Mouse (Mus musculus) brown adipose tissue, adult 24 weeks (tissue): ENCODE measurements around the gene Tpp2. TPM values are rescaled to one million over a fixed set of nuclear protein-coding genes. Genes with fewer than 3 reads are reported as not detected.
"Not testable (repeated sequence)": the region's sequence is repeated elsewhere in the genome, so short reads cannot be mapped to it uniquely, and the experiment has no call there.

Source experiments
- H3K27ac ChIP-seq: fragments of 200-500 bp; replicated peaks from 2 replicates; pipeline ENCODE4 v1.5.1; 2012; ENCODE audit warnings: low read depth, mild to moderate bottlenecking, low read length
- H3K4me1 ChIP-seq: fragments of 200-500 bp; 2 replicates; pipeline ENCODE4 v1.6.1; 2012; ENCODE audit warnings: low read length, mixed read lengths; ENCODE audit not compliant: control insufficient read depth, insufficient read depth, insufficient read length
- H3K4me3 ChIP-seq: fragments of 200-500 bp; 2 replicates; pipeline ENCODE4 v1.5.1; 2012; ENCODE audit warnings: low read depth, mild to moderate bottlenecking, low read length, moderate library complexity; ENCODE audit not compliant: insufficient read depth
- polyA plus RNA-seq: library from polyadenylated mRNA; stranded (reverse); fragments of >200 nt; gene quantifications from 2 replicates; pipeline ENCODE4 v1.2.4, GENCODE M21; 2012; ENCODE audit not compliant: missing spikeins, insufficient read depth, insufficient read length

Tpp2 gene
- polyA plus RNA-seq, 1 experiment = 18.7 TPM

DNA sequence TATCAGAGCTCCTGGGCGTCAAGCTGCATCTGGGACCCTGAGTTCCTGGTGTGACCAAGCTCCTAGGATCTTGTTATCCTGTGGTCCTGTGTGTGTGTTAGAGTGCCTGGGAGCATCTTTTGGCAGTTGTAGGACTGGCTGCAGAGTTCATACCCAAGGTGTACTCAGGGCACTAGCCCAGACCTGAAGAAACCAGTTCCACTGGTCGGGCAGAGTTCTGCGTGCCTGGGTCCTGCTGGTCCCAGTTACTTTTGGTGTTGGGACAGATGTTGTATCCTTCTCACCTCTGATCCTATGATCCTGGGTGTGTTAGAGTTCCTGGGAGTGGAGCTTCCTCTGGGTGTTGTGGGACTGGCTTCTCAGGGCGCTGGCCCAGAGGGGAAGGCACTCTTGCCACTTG is 30.9 kb downstream of the Tpp2 start:
- Histone ChIP-seq H3K4me3 (no peak overlapping the region), H3K27ac (no peak overlapping the region), H3K4me1 (no peaks in the 10 kb centered on the region)

DNA sequence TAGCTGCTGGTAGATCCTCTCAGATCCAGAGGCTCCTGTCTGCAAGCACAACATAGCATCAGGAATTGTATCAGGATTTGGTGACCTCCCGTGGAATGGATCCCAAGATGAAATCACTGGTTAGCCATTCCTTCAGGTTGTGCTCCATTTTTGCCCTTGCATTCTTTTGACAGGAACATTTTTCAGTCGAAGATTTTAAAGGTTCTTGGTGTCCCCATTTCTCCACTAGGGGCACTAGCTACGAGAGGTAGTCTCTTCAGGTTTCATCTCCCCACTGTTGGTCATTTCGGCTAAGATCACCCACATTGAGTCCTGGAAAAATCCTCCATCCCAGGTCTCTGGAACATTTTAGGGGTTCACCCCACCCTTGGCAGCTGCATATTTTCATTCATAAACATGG is 33.3 kb downstream of the Tpp2 start:
- no peak overlapping the region for H3K4me3 ChIP-seq
- H3K27ac ChIP-seq = no peak overlapping the region
- H3K4me1 ChIP-seq = no peaks in the 10 kb centered on the region

DNA sequence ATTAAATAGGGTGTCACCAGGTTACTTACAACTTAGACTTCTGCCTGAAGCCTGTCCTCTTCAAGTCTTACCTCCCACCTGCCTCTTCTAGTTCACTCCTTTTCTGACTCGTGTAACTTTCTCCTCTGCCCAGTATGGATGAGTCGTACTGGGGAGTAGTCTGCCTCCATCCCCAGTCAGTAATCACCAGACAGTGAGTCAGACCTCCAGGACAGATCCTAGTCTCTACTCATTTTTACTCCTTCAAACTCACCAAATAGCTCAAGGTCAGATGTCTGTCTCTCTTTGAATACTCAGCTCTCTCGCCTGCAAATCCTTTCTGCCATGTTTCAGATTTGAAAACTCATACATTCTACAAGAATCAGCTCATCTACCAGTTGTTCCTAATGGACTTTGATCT is 35.9 kb downstream of the Tpp2 start:
- Histone ChIP-seq H3K4me1 (no peaks in the 10 kb centered on the region), H3K27ac (no peak overlapping the region), H3K4me3 (no peak overlapping the region)

DNA sequence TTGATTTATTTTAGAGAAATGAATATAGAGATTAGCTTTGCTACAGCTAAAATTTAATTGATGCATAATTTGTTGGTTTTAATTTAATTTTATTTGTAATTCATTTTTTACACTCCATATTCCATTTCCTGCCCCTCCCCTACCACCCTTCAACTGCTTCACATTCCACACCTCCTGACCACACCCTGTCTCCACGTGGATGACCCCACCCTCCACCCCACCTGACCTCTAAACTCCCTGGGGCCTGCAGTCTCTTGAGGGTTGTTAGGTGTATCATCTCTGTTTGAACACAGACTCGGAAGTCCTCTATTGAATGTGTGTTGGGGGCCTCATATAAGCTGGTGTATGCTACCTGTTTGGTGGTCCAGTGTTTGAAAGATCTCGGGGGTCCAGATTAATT is 37.6 kb downstream of the Tpp2 start:
- Histone ChIP-seq H3K4me3 (no peak overlapping the region), H3K4me1 (no peaks in the 10 kb centered on the region), H3K27ac (no peak overlapping the region)

DNA sequence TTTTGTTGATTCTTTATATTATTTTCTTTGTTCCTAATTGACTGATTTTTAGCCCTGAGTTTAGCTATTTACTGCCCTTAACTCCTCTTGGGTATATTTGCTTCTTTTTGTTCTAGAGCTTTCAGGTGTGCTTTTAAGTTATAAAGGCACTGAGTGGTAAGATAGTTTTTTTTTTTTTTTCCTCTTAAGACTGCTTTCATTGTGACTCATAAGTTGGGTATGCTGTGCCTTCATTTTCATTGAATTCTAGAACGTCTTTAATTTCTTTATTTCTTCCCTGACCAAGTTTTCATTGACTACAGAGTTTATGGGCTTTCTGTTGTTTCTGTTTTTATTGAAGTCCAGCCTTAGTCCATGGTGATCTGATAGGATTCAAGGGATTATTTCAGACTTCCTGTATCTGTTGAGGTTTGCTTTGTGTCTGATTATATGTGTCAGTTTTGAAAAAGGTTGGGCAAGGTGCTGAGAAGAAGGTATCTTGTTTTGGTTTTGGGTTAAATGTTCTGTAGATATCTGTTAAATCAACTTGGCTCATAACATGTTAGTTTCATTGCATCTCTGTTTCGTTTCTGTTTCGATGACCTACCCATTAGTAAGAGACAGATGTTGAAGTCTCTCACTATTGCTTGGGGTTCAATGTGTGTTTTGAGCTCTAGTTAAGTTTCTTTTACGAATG is 63.6 kb downstream of the Tpp2 start:
- Histone ChIP-seq H3K27ac (no peak overlapping the region), H3K4me1 (no peaks in the 10 kb centered on the region), H3K4me3 (no peak overlapping the region)

DNA sequence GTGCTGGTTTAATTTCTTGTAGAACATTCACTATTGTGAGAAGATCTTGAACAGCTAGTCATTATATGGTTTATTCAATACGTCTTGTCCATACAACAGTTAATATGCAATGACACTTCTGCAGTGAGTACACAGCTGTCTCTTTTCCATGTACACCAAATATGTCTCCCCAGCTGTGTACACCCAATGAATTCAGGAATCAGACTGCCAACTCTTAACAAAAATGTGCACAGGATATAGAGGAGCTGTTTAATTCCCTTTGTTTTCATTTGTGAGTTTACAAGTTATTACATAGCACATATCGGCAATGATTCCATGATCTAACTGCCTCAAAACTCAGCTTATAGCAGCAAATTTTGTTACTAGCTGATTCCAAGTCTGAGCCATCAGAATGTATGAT is 71.1 kb downstream of the Tpp2 start:
- Histone ChIP-seq H3K4me1 (no peaks in the 10 kb centered on the region), H3K27ac (no peak overlapping the region), H3K4me3 (no peak overlapping the region)

DNA sequence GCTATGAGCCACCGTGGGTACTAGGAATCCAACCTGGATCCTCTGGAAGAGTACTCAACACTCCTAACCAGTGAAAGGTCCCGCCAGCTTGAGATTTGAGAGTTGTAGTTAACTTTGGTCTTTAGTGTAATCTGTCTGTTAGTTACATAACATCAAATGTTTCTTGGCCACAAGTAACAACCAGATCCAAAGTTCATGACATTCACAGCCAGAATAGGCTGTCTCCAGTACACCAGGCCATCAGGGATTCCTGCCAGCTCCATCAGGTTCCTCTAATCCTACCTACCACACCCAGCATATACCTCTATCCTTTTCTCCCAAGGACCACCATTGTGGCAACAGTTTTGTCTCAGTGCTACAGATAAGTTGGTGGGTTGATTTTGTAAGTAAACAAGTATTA is 82.1 kb downstream of the Tpp2 start:
- no peak overlapping the region for H3K27ac ChIP-seq

DNA sequence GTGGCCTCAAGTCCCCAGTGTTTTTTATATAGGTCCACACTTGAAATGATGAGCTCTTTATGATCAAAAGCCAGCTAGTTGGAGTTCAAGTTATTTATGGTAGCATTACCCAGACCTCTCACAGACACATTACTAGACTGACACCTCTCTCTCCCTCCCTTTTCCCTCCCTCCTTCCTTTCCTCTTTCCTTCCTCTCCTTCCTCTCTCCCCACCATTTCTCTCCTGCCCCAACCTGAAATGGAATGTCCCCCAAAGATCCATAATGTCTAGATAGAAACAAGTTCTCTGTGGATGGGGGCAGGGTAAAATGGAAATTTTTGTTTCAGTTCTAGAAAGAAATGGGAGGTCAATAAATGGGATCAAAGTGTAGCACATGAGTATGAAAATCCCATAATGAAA is 86.5 kb downstream of the Tpp2 start, which contains the start of gene Mettl21c:
Gene Mettl21c (minus strand): TSS at position 101 of the 400 bp plus-strand sequence.
- no peaks in the 10 kb centered on the region for H3K4me1 ChIP-seq
- H3K4me3 ChIP-seq = no peak within 1 kb of the TSS
- no peak within 1 kb of the TSS for H3K27ac ChIP-seq

More for the DNA sequence above, 82.1 kb downstream of the Tpp2 start:
- no peak overlapping the region for H3K4me3 ChIP-seq
- H3K4me1 ChIP-seq = no peaks in the 10 kb centered on the region

DNA sequence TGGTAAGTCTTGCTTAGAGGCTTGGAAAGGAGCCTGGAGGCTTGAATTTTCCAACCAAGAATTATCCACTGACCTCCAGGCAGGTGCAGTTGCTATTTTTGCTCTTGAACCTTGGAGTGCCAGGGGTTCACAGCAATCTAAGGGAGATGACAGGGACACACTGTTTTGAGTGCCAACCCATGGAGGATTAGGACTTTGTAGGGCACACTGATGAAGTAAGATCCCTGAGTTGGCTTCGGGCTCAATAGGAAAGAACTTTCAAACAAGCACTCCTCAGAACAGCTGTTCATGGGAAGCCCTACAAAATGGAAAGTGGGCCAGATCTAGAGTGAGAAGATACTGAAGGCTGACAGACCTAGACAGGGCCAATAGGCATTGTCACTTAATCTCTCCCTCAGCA is 89.2 kb downstream of the Tpp2 start:
- Histone ChIP-seq H3K27ac (no peak overlapping the region), H3K4me1 (no peaks in the 10 kb centered on the region), H3K4me3 (no peak overlapping the region)

DNA sequence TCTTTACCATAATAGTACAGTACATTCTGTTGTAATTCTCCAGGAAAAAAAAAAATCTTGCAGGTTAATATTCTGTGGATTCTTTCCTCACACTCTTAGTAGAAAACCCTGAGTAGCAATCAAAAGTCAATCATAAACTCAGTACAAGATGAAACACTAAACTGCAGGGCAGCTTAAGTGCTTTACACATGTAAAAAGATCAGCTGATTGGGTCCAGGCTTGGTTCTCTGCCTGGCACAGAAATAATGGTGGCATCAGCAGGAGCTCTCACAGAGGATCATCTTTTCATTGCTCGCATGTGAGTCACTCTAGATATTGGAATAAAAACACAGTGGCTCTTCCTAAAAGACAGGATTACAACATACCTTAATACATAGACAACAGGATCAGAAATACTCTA is 94.2 kb downstream of the Tpp2 start:
- no peaks in the 10 kb centered on the region for H3K4me1 ChIP-seq
- no peak overlapping the region for H3K27ac ChIP-seq

DNA sequence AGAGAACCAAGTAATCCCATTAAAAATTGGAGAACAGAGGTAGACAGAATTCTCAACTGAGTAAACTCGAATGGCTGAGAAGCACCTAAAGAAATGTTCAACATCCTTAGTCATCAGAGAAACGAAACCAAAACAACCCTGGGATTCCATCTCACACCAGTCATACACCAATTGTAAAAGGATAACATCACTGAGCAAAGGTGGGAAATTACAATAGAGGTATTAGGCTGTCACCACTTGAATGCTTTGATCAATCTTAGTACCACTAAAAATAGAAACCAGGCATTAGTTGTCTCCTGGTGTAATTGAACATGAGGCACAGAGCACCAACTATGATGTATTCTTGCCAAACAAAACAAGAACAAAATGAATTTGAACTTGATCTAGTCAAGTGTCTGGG is 98.8 kb downstream of the Tpp2 start:
- H3K4me3 ChIP-seq = no peak overlapping the region
- no peaks in the 10 kb centered on the region for H3K4me1 ChIP-seq
- no peak overlapping the region for H3K27ac ChIP-seq

More for the DNA sequence above, 94.2 kb downstream of the Tpp2 start:
- no peak overlapping the region for H3K4me3 ChIP-seq

DNA sequence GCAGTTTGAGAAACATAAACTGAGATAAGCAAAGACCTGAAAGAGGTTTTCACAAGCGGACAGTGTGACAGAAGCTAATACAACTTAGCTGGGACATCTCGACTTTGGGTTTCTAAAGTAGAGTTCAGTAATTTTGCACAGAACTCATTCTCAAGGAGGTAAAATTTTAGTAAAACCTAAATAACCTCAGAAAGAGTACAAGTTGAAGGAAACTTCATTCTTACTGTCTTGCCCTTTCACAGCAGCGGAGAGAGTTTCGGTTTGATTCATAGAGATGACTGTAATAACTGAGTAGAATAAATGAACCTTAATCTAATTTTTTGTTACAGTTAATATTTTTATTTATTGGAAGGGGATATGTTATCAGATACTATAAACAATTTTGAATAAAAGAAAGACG is 99.5 kb downstream of the Tpp2 start:
- H3K4me1 ChIP-seq = no peaks in the 10 kb centered on the region

DNA sequence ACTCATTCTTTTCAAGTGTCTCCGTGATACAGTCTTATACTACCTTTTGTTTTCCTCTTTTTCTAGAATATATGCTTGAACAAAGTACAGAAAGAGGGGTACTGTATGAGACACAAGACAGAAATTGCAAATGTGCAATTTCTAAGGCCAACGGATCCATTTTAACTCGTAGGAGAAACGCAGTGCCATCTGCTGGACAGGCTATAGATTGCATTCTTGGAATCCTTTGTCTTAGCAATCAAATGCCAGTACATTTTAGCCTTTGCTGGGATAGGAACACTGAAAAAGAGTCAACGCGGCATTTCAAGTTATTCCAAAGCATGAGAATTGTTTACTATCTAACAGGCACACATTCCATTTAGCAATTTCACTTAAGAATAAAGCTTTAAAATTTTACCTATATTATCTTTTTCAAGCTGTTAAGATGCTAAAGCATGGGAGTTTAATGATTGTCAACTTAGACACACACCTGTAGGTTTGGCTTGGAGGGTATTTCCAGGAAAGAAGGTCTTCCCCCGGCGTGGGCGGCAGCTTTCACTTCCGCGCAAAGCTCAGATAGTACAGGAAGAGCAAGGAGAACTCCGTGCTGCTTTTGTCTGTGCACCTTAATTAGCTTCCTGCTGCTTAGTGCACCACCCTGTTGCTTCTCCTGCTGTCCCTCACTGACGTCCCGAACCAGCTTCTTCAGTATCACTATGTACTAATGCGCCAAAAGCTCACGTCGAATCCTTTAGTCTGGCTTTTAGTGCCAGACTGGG is 108.5 kb downstream of the Tpp2 start:
- Histone ChIP-seq H3K4me1 (no peaks in the 10 kb centered on the region), H3K27ac (no peak overlapping the region), H3K4me3 (peak overlapping the region; percentile 55)

More for the DNA sequence above, 99.5 kb downstream of the Tpp2 start:
- Histone ChIP-seq H3K27ac (no peak overlapping the region), H3K4me3 (no peak overlapping the region)

DNA sequence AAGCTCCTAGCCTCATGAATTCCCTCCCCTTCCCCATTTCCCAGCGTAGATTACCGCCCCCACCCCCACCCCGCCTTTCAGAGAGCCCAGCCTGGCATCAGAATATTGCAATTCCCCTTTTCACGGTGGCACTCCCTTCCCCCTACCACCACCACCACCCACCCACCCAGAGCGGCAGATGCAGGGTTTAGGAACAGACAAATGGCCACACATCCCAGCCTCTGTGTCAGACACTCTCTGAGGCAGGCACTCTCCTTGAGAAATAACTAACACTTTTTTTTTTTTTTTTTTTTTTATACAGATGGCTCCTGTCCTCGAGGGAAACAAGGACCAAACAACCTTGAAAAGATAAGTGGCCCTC is 109.1 kb downstream of the Tpp2 start:
- H3K27ac ChIP-seq = no peak overlapping the region
- peak overlapping the region; percentile 55; the same call in 1 of the 2 replicates for H3K4me3 ChIP-seq
- H3K4me1 ChIP-seq = no peaks in the 10 kb centered on the region

DNA sequence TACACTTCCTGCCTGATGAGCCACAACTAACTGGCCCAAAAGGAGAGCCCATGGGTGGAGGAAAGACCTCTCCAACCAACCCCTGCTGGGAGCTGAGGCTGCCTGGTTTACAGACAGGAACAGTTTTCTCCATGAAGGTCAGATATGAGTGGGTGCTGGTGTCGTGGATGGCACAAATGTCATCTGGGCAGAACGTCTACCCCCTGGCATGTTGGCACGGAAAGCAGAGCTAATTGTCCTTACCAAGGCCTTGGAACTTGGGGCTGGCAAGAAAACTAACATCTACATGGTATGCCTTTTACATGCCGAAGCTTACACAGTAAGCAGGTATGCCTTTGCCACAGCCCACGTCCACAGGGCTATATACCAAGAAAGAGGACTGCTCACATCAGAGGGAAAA is 112.2 kb downstream of the Tpp2 start:
- not testable (repeated sequence) for H3K4me3 ChIP-seq, H3K27ac ChIP-seq, H3K4me1 ChIP-seq

DNA sequence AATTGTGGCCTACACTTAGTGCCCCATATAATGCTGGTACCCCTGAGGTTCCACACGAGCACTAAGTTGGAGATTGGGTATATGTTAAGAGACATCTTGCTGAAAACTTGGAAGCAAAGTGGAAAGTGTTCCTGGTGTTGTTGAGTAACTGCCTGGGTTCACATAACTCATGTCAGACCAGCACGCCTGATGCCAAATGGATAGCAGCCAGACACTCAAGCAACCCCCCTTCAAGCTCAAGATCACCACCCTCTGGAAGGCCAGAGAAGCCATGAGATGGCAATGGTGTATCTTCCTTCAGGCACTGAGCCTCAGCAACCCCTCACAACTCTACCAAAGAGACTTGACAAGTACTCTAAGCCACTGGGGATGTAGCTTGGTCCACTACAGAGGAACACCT is 113.1 kb downstream of the Tpp2 start:
- Histone ChIP-seq H3K27ac (no peak overlapping the region), H3K4me3 (no peak overlapping the region), H3K4me1 (no peaks in the 10 kb centered on the region)
